Mouse (Mus musculus): Measurements from ENCODE around the gene Tacc2.

- TF ChIP-seq CTCF (IDR thresholded peaks at IDR 0.05 in 2 of 3, conservative IDR thresholded peaks at IDR 0.05 in 1 of 3; ENCODE audit: control insufficient read depth in 1 of 3, insufficient read depth in 1 of 3, low read depth in 2 of 3, low read length in 3 of 3, poor library complexity in 1 of 3, severe bottlenecking in 1 of 3) (peak; percentile 82 to 90 (median 82)), ELF1 (IDR thresholded peaks at IDR 0.05; ENCODE audit: low read depth, low read length) (no peak), GATA1 (IDR thresholded peaks at IDR 0.05; ENCODE audit: low read depth, low read length) (no peak), POLR2A (IDR thresholded peaks at IDR 0.05; ENCODE audit: control insufficient read depth in 1 of 2, insufficient read depth in 1 of 2, low read depth in 1 of 2, low read length in 2 of 2, poor library complexity in 1 of 2) (no peak), EP300 (IDR thresholded peaks at IDR 0.05; ENCODE audit: low read depth in 1 of 2, low read length in 2 of 2) (no peak), ZC3H11A (IDR thresholded peaks at IDR 0.05; ENCODE audit: low read depth, low read length) (peak; percentile 54), HCFC1 (IDR thresholded peaks at IDR 0.05; ENCODE audit: low read depth, low read length) (no peak), E2F4 (IDR thresholded peaks at IDR 0.05; ENCODE audit: borderline replicate concordance, low read depth, low read length) (no peak)
Observed at GRCm38 (mm10) chr7:130773171-130773830, 196.1 kb downstream of the Tacc2 start.
